Mouse (Mus musculus): Measurements from ENCODE around the gene Pafah2. TPM values are rescaled to one million over a fixed set of nuclear protein-coding genes. Genes with fewer than 3 reads are reported as not detected.
A peak's percentile ranks its signal among the peaks of the same experiment; 100 is the strongest.
"Not testable (repeated sequence)": the region's sequence is repeated elsewhere in the genome, so short reads cannot be mapped to it uniquely, and the experiment has no call there.

Pafah2 gene
- total RNA-seq, 2 experiments from 2014 or later = 7.8 to 10.9 TPM

DNA sequence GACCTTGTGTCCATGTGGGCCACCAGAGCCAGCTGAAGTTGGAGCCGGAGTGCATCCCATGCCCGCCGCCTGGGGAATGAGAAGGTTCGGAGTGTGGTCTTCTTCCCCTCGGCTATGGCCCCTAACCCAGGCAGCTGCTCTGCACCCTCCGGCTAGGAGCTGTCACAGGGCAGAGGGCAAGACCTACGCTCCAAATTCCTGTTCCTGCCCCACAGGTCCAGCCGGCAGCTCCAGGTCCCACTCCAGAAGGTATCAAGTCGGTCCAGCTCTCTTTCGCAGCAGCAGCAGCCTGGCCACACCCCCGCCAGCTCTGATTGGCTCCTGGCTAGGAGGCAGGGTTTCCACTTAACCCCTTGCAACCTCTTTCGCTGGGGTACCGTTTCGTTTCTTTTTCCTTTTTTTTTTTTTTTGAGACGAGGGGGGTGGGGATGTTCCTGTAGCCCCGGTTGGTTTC lies 23.8 kb upstream of the Pafah2 start:
- peak; percentile 78 to 86 for DNase-seq (ENCODE audit: low spot score in 2 of 2)

DNA sequence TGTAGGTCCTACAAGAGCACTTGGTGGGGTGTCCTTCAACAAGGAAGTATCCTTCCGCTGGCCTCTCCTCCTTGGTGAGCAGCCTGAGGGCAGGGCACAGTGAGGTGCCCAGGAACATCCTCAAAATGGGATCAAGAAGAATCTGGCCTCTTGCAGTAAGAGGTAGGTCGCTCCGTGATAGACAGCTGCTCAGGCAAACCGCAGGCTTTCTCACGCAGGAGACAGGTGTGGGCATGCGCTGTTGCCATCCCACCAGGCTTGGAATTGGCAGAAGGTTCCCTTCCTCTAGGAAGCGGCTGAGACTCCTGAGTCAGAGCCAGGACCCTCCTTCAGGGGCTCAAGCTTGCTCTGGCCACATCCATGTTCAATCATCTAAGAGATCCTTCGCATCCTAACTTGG lies 22.8 kb upstream of the Pafah2 start:
- no peak for DNase-seq (ENCODE audit: low spot score in 2 of 2)

DNA sequence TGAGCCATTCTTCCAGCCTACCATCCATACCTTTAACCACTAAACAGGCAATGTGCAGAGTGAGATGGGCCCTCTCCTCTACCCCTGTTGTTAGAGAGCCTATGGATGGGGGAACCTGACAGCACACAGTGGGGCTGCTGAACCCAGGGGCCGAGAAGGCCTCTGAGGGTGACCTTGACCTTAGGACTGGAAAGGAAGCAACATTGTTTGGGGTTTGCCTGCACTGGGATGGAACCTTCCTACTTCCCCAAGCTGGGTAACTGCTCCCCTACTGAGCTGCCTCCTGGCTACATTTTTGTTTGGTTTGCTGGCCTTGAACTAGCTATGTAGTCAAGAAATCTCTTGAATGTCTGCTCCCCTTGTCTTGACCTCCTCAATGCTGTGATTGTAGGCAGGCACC lies 21.8 kb upstream of the Pafah2 start:
- no peak for DNase-seq (ENCODE audit: low spot score in 2 of 2)

DNA sequence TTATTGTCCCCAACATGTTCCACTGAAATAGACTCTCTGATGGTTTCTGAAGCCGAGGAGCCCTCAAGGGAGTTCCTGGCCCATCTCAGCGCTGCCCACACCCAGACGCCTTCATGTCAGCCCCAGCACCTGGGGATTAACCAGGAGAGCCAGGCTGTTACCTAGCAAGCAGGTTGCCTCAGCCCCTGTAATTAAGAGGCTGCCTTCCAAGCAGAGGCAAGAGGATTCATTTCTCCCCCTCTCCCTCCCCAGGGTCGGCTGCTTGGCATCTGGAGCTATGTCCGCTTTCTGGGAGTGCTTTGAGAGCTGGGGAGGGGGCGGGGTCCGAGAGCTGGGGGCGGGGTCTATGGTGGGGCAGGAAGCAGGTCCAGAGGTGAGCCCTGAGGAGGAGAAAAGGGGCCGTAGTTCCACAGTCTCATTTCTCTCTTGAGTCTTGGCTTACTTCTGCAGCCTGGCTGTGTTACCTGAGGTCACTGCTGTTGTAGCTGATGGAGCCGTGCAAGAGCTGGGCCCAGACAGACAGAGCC lies 18.0 kb upstream of the Pafah2 start:
- no peak for DNase-seq (ENCODE audit: low spot score in 2 of 2)

DNA sequence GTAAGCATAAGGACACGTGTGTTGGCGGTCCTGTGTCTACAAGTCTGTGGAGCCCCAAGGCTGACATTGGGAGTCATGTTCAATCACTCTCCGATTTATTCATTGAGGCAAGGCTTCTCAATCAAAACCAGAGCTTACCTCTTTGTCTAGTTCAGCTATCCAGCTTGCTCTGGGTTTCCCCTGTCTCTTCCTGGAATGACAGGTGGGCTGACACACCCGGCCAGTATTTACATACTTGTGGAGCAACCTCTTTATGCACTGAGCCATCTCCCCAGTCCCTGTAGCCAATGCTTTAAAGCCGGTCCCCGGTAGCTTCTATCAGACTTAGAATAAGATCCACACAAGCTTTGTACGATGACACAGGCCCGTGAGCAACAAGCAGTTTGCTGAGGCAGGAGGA lies 16.6 kb upstream of the Pafah2 start:
- DNase-seq (ENCODE audit: low spot score in 2 of 2) = no peak

DNA sequence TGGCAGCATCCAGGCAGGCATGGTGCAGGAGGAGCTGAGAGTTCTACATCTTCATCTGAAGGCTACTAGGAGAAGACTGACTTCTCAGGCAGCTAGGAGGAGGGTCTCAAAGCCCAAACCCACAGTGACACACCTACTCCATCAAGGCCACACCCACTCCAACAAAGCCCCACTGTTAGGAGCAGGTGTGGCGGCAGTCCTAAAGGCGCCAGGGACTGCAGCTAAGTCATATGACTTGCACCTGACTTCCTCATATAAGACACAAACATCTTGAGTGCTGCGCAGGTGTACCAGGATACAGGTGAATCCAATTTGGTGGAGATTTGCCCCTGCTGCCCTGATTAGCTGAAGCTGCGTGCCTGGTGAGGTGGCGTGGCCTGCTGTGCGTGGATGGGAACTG lies 12.4 kb upstream of the Pafah2 start, which contains the start of gene Extl1:
Gene Extl1 (minus strand): TSS at position 101 of the 400 bp plus-strand sequence.
- DNase-seq (ENCODE audit: low spot score in 2 of 2) = not testable (repeated sequence)

DNA sequence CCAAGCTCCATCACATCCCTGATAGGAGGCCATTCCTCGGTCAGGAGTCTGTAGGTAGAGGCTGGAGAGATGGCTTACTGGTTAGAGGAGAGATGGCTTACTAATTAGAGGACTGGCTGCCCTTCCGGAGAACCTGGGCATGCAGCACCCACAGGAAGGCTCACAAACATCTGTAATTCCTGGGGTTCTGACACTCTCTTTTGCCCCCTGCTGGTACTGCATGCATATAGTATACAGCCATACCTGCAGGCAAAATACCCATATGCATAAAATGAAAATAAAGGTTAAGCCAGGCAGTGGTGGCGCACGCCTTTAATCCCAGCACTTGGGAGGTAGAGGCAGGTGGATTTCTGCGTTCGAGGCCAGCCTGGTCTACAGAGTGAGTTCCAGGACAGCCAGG lies 8.9 kb upstream of the Pafah2 start:
- no peak for DNase-seq (ENCODE audit: low spot score in 2 of 2)

DNA sequence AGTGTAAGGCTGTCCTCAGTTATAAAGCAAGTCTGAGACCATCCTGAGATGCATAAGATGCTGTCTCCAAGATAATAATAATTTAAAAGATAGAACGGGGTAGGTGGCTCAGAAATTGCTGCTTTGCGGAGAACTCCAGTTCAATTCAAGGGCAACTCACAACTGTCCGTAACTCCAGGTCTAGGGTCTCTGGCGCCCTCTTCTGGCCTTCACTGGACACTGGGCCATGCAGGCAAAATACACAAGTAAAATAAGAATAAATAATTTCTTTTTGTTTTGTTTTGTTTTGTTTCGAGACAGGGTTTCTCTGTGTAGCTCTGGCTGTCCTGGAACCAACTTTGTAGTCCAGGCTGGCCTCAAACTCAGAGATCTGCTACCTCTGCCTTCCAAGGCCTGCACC lies 7.7 kb upstream of the Pafah2 start:
- DNase-seq (ENCODE audit: low spot score in 2 of 2) = peak in 1 of 2 experiments; percentile 67

DNA sequence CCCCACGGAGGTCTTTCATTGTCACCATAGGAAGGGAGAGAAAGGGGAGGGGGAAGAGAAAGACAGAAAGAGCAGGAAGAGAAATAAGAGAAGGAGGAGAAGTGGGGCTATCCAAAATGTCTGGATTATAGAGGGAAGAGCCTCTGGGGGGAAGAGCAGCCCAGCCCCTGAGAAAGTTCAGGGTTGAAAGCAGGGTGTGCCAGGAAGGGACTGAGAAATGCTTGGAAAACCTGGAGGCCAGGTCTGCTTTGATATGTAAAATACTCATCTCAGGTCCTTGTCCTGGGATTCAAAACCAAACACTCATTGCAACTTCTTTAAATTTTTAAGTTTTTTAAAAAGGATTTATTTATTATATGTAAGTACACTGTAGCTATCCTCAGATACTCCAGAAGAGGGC lies 4.5 kb upstream of the Pafah2 start:
- DNase-seq (ENCODE audit: low spot score in 2 of 2) = no peak

DNA sequence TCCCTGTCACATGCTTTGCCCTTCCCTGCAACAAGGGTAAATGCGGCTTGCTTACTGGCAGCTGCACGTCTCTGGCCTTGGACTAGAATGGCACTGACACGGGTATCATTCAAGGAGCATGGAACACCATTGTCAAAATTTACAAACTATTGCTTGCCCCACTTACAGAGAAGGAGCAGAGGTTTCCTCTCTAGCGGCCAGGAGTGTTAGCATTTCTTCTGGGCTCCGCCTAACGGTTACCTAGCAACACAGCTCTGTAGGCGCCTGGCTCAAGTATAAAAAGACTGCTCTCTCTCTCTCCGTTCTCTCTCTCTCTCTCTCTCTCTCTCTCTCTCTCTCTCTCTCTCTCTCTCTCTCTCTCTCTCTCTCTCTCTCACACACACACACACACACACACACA lies 3.5 kb upstream of the Pafah2 start:
- DNase-seq (ENCODE audit: low spot score in 2 of 2) = no peak

DNA sequence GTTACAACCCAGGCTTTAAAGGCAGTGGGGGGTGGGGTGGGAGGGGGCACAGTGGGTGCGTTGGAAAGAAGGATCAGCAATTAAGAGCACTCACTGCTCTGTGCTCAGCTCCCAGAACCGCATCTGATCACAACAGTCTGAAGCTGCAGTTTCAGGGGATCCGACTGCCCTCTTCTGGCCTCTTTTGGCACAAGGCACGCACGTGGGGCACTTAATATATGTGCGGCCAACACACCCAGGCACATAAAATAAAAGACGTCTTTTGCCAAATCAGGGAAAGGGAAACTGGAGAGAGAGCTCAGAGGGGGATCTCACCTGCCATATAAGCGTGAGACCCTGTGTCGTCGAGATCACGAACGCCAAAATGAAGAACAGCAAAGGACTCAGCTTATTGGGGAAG lies 3.1 kb upstream of the Pafah2 start:
- DNase-seq (ENCODE audit: low spot score in 2 of 2) = no peak

DNA sequence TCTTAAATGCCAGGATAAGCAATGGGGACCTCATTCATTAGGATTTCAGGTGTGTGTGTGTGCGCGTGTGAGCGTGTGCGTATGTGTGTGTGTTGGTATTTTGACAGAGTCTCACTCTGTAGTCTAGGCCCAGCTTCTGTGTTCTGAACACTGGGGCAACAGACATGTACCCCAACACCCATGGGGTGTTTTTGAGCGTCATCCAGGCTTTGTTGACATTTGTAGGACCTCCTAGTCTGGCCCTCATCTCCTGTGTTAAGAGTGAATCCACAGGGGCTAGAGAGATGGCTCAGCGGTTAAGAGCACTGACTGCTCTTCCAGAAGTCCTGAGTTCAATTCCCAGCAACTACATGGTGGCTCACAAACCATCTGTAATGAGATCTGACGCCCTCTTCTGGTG lies 978 bp upstream of the Pafah2 start:
- no peak for DNase-seq (ENCODE audit: low spot score in 2 of 2)

DNA sequence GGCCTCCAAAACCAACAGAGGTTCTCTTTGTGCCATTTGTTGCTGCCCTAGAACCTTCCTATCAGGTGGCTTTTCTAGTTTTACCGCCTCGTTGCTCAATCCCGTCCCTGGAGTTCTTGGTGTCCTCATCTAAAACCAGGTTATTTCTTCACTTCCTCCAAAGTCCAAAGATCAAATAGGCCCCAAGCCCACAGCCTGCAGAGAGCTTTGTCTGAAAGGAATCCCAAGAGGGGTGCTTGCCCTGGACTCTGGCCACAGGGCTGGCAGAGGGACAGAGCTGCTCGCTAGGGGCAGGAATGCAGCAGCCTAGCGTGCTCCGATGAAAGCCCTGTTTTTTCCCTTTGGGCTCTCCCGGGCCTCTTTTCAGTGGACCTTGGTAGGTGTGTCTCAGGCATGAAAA lies 1.0 kb downstream of the Pafah2 start:
- DNase-seq (ENCODE audit: low spot score in 2 of 2) = peak in 1 of 2 experiments; percentile 65

DNA sequence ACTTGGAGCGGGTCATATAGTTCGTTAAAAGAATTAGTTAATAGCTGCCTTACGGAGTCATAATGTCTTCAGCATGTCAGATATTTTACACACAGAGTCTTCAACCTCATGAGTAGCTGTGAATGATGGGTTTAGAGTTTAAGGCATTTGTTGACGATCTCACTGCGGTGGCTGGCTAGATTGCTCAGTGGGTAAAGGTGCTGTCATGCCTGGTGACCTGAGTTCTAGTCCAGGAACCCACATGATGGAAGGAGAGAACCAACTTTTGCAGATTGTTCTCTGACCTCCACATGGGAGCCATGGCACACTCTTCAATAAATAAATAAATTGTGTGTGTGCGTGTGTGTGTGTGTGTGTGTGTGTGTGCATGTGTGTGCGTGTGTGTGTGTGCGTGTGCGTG lies 1.6 kb downstream of the Pafah2 start:
- DNase-seq (ENCODE audit: low spot score in 2 of 2) = no peak

DNA sequence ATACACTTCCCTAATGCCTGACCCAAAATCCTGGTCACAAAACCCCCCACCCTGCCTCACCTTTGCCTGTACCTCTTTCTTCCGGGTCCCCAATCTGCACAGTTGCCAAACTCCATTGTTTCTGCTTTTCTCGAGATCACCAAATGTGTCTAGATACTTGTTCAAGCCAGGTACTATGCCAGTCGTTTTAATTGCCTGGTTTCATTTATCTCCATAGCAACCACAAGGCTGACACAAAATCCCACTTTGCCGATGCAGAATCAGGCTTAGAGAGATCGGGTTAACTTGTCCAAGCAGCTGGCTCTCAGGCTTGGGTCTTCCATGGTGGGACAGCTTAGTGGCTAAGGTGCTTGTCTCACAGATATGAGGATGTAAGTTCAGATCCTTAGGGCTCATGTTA lies 4.1 kb downstream of the Pafah2 start:
- no peak for DNase-seq (ENCODE audit: low spot score in 2 of 2)

DNA sequence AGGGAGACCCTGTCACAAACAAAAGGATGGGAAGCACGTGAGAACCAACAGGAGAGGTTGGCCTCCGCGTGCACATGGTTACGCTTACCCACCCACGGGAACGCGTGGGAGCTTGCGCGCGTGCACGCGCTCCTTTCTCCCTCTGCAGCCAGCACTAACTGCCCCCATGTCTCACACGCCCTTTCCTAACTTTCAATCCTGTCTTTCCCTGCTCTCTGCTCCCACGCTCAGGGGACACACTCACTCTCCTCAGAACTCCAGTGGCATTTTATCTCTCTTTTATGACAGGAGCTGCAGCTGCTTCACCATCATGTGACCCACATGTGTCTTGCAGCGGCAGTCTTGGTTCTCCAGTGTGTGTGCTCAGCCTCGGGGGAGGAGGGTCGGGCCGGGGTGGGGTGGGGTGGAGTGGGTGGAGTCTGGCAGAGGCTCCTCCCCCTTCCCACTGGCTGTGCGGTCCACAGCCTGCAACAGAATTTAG lies 5.1 kb downstream of the Pafah2 start:
- DNase-seq (ENCODE audit: low spot score in 2 of 2) = peak; percentile 67 to 68

DNA sequence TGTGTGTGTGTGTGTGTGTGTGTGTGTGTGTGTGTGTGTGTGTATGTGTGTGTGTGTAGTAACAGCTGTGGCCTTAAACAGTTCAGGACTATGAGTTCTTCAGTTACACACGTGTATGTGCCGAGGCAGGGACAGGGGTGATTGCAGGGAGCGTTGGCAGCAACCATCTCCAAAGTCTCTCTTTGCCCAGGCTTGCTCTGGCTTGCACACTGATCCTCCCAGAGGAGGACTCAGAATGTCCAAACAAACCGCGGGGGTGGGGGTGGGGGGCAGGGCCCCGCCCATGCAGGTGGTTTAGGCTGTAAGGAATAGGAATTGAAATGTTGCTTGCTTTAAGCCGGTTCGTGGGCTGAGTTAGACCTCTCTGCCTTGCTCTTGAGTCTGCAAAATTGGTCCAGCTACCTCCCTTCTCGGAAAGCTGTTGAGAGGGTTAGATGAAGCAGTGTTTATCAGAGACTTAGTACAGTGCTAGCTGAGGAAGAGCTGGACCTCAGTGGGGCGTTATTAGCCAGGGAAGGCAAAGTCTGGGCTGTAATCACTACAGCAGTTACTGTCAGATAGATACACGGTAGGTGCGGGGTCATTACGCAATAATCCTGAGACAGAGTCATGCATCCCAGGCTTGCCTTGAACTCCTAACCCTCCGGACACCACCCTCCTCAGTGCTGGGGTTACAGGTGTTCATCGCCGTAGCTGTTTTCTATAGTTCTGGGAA lies 5.9 kb downstream of the Pafah2 start:
- no peak for DNase-seq (ENCODE audit: low spot score in 2 of 2)

DNA sequence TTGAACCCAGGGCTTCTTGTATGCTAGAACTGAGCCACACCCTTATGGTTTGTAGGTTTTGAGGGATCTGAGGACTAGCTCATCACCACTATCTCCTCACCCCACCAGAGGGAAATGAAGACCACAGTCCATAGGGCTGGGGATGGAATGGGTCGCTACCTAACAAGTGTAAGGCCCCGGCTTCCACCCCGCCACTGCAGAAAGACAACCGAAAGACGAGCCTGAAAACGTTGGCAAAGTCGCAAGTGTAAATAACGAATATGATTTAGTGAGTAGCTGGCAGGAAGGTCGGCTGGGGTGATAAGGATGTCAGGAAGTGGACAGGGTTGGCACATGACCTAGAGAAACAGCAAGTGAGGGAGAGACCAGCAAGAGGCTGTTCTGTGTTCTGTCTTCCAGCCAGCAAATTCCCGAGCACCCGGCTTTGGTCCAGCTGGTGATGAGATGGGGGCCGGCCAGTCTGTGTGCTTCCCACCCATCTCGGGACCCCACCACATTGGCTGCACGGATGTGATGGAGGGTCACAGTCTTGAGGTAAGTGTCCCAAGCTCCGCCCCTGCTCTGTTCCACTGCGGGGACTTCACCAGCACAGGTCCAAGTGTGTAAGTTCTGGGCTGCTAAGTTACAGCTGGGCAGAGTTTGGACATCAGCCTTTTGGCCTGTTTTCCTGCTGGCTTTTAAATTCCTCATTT lies 6.6 kb downstream of the Pafah2 start:
- DNase-seq (ENCODE audit: low spot score in 2 of 2) = no peak

DNA sequence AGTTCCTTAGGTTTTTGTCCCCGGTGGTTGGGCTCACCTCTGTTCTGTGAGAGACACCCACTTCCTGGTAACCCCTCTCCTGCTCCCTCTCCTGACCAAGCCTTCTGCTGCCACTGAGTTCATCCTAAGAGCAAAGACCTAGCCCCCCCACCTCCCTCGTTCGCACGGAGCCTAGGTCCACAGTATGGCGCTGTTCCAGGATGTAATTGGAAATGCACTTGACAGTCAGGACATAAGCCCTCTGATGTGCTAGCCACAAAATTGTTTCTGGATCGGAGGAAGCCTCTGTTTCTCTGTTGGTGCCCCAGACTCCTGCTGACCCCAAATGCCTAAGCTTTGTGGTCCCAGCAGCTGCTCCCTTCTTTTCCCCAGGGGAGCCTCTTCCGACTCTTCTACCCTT lies 7.6 kb downstream of the Pafah2 start:
- DNase-seq (ENCODE audit: low spot score in 2 of 2) = no peak

DNA sequence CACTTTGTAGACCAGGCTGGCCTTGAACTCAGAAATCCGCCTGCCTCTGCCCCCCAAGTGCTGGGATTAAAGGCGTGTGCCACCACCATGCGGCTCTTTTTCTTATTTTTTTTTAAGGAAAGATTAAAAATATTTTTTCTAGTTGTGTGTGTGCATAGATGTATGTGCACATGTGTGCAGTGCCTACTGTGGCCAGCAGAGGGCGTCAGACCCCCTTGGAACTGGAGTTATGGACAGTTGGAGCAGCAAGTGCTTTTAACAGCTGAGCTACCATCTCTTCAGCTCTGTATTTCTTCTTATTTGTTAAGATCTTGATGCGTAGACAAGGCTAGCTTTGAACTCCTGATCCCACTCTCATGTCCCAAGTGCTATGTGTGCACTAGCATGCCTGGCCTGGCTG lies 13.2 kb downstream of the Pafah2 start:
- no peak for DNase-seq (ENCODE audit: low spot score in 2 of 2)

DNA sequence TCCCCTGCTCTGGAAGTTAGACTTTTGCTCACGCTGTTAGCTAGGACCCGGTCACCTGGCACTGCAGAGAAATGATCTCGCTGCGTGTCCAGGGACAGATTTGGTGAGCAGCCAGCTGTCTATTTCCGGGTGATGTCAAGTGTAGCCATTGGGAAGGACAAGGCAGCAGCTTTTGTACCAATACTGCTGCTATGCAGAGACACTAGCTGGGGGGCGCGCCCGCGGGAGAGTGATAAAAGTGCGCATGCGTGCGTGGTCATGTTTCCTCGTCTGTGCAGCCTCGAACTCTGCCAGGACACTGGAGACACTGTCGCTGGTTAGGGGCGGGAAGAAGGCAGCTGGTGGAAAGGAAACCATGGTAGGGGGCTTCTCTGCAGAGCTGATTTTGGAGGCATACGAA lies 20.1 kb downstream of the Pafah2 start:
- no peak for DNase-seq (ENCODE audit: low spot score in 2 of 2)

DNA sequence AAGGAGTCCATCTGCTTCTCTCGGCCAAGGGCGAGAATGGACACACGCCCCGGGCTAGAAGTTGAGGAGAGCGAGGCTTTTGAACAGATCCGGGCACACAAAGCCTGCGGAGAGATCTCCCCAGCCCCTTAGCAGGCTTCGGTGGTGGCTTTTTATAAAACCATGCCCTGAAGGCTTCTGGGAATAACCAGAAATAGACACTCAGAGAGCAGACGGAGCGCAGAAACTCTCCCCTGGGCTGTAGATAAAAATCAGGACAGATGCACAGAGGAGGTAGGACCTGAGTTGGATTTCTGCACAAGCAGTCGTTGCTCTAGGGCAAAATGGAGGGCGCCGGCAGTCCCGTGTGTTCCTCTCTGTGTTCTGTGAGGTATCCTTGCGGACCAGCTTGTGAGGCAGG lies 20.5 kb downstream of the Pafah2 start:
- no peak for DNase-seq (ENCODE audit: low spot score in 2 of 2)

Data from layer of hippocampus, postnatal 14 days (tissue).